Mouse (Mus musculus): ENCODE data around the gene Msmb.

DNA sequence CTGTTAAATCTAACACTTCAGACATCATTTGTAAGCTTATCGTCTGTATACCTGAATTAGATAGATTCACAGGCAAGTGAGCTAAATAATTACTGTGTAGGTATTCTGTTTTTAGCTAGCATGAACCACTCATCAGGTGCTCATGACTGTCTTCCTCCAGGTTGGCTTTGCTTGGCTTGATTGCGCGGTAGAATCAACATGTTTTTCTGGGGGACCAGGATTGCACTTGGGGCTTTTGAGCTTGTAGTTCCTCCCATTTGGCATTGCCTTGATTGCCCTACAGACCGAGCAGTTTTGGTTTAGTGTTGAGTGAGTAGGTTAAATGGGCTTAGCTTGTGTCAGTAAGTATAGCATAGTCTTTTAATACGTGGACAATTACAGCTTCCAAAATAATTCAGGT, 20.4 kb downstream of the Msmb start:
- no peak for TF ChIP-seq POLR2A (IDR thresholded peaks at IDR 0.05; ENCODE audit: borderline replicate concordance, extremely low read depth, insufficient read depth, insufficient read length, poor library complexity, severe bottlenecking)
- TF ChIP-seq CTCF (IDR thresholded peaks at IDR 0.05; ENCODE audit: borderline replicate concordance, extremely low read depth, insufficient read depth, insufficient read length): no peak
